ENCODE assay signal across 28 mouse cellular contexts in the genomic region with DNA sequence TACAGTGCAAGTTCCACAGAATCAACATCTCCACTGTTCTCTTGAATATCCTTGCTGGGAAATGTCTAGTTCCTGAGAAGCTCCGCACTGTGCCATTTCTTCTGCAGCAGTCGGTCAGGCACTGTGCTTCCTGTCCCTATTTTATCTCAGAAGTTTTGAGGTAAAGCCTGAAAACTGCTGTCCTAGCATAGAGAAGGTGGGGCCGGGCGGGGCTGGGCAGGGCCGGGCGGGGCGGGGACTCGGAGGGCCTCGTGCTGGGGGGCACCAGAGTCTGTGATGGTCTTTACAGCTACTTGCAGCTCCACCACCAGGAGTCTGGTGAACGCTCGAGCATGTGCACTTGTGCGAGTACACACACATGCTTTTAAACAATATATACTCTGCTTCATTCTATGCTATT.
DNase-seq lines count a peak whose midpoint lies in the region; ATAC-seq lines count a peak whose summit lies in the region.
"Had no signal": no experiment of that assay in that cellular context is flagged by ENCODE, and none has a peak within 500 bp of the region (broad histone marks: within the 10 kb centered on the region; RNA-seq: fewer than 3 reads in every experiment).

No protein-coding gene starts in this region.

- H3K27ac ChIP-seq in heart, embryonic 11.5 days (ENCODE audit: low read depth, low read length): no peak overlapping the region
- 0 out of 2 replicates have a peak overlapping the region, but pooled peaks have one; percentile 1 for H3K27ac ChIP-seq in liver, embryonic 13.5 days
- H3K27ac ChIP-seq in macrophage: peak overlapping the region; percentile 34
- H3K27ac ChIP-seq: embryonic facial prominence, embryonic 13.5 days; forebrain, embryonic 10.5 days; hindbrain, embryonic 14.5 days; kidney, embryonic 15.5 days; midbrain, embryonic 10.5 days; midbrain, embryonic 15.5 days; stomach, postnatal 0 days had no signal

- peaks cover 32% of the 10 kb centered on the region for H3K4me1 ChIP-seq in heart, embryonic 11.5 days (ENCODE audit: control insufficient read depth, insufficient read depth, low read length)
- H3K4me1 ChIP-seq in liver, embryonic 13.5 days (replicated peaks): peaks cover 82% of the 10 kb centered on the region

- H3K36me3 ChIP-seq in heart, embryonic 11.5 days (ENCODE audit: control insufficient read depth, insufficient read depth, low read length): no peaks in the 10 kb centered on the region
- H3K36me3 ChIP-seq in liver, embryonic 13.5 days: no peaks in the 10 kb centered on the region
- no peaks in the 10 kb centered on the region for H3K36me3 ChIP-seq in macrophage (ENCODE audit: inconsistent target)
- H3K36me3 ChIP-seq: embryonic facial prominence, embryonic 13.5 days; forebrain, embryonic 10.5 days; heart, embryonic 12.5 days; kidney, embryonic 15.5 days; midbrain, embryonic 10.5 days; midbrain, embryonic 15.5 days had no signal

- no peak overlapping the region for H3K9ac ChIP-seq in heart, embryonic 11.5 days (ENCODE audit: low read depth, low read length)
- H3K9ac ChIP-seq in liver, embryonic 13.5 days: no peak overlapping the region
- H3K9ac ChIP-seq: embryonic facial prominence, embryonic 13.5 days; heart, embryonic 12.5 days; hindbrain, embryonic 14.5 days; kidney, embryonic 15.5 days; lung, embryonic 14.5 days; midbrain, embryonic 15.5 days had no signal

- DNase-seq in heart, adult 9 months (ENCODE audit: low spot score in 2 of 2): no peak
- no peak for DNase-seq in liver, embryonic 13.5 days
- no peak for DNase-seq in frontal cortex, postnatal 14 days (ENCODE audit: low spot score in 2 of 2)
- DNase-seq in c-Kit-positive CD71-positive TER-119-positive erythroid progenitor cells, embryonic 14.5 days (ENCODE audit: low spot score): no peak
- no peak for DNase-seq in left cerebral cortex, postnatal 4 days
- no peak for DNase-seq in T-cell, adult 2 months (ENCODE audit: low spot score)
- DNase-seq: adrenal gland, postnatal 10 days; cerebellum, adult 11-12 months; cerebellum, adult 9-11 months; heart, postnatal 4 days; kidney, adult 18-20 months; kidney, postnatal 25 days; lung, embryonic 14.5 days; spleen, adult 18-20 months; thymus, adult 2 months; thymus, postnatal 36 days had no signal

- H3K79me2 ChIP-seq in macrophage (ENCODE audit: inconsistent target): peaks cover 100% of the 10 kb centered on the region

- intact Hi-C loops in left cerebral cortex, postnatal 4 days (cut with DNase I): no loop called here

- H3K27me3 ChIP-seq in heart, embryonic 11.5 days (ENCODE audit: control insufficient read depth, insufficient read depth, low read length): no peaks in the 10 kb centered on the region
- no peaks in the 10 kb centered on the region for H3K27me3 ChIP-seq in liver, embryonic 13.5 days
- H3K27me3 ChIP-seq: embryonic facial prominence, embryonic 13.5 days; heart, embryonic 12.5 days; kidney, embryonic 15.5 days; midbrain, embryonic 15.5 days had no signal

- no peak overlapping the region for H3K4me2 ChIP-seq in heart, embryonic 11.5 days
- peak overlapping the region; percentile 42 for H3K4me2 ChIP-seq in liver, embryonic 13.5 days
- H3K4me2 ChIP-seq: embryonic facial prominence, embryonic 13.5 days; heart, embryonic 12.5 days; hindbrain, embryonic 14.5 days; kidney, embryonic 15.5 days; lung, embryonic 14.5 days; midbrain, embryonic 15.5 days had no signal

- H3K4me3 ChIP-seq in heart, embryonic 11.5 days (ENCODE audit: low read depth, low read length): no peak overlapping the region
- no peak overlapping the region for H3K4me3 ChIP-seq in liver, embryonic 13.5 days (replicated peaks)
- H3K4me3 ChIP-seq in macrophage (ENCODE audit: inconsistent target): no peak overlapping the region
- H3K4me3 ChIP-seq: embryonic facial prominence, embryonic 13.5 days; forebrain, embryonic 10.5 days; heart, embryonic 12.5 days; kidney, embryonic 15.5 days; midbrain, embryonic 10.5 days; midbrain, embryonic 15.5 days had no signal

- WGBS in heart, embryonic 11.5 days (ENCODE audit: insufficient replicate concordance): 78% methylated on average over 12 of the region's 12 CpGs
- 21% methylated on average over 12 of the region's 12 CpGs for WGBS in liver, embryonic 13.5 days (ENCODE audit: insufficient replicate concordance)
- 9% methylated on average over 12 of the region's 12 CpGs for WGBS in macrophage (ENCODE audit: missing documents)

- ATAC-seq in heart, embryonic 11.5 days (replicated peaks; ENCODE audit: insufficient number of reproducible peaks, low FRiP score, low TSS enrichment): 0 out of 2 replicates have a peak, but pooled peaks have one; percentile 41
- ATAC-seq in liver, embryonic 13.5 days (ENCODE audit: low read depth): peak; percentile 78
- ATAC-seq: forebrain, embryonic 16.5 days; midbrain, embryonic 15.5 days had no signal

- no peaks in the 10 kb centered on the region for H3K9me3 ChIP-seq in heart, embryonic 11.5 days (replicated peaks; ENCODE audit: control insufficient read depth, low read length)
- no peaks in the 10 kb centered on the region for H3K9me3 ChIP-seq in liver, embryonic 13.5 days (replicated peaks)
- H3K9me3 ChIP-seq: embryonic facial prominence, embryonic 13.5 days; forebrain, embryonic 10.5 days; G1E; heart, embryonic 12.5 days; kidney, embryonic 15.5 days; midbrain, embryonic 10.5 days; midbrain, embryonic 15.5 days had no signal
